Mouse (Mus musculus) midbrain, embryonic 16.5 days (tissue): ENCODE data around the gene Gm10118. TPM values are rescaled to one million over a fixed set of nuclear protein-coding genes. Genes with fewer than 3 reads are reported as not detected.

Source experiments
- ATAC-seq: fragments of 200-750 bp; cut with Nextera tagmentation; 2 replicates; pipeline ENCODE4 v1.8.0; 2017; ENCODE audit warnings: moderate TSS enrichment
- H3K27ac ChIP-seq: fragments of 300-500 bp; sonication (generic); 2 replicates; pipeline ENCODE4 v1.5.1; 2014; ENCODE audit warnings: mild to moderate bottlenecking, low read length, mixed read lengths
- H3K27me3 ChIP-seq: fragments of 300-500 bp; sonication (generic); 2 replicates; pipeline ENCODE4 v1.6.1; 2014; ENCODE audit warnings: low read depth, low read length, mixed read lengths; ENCODE audit not compliant: control insufficient read depth, insufficient read depth
- H3K36me3 ChIP-seq: fragments of 300-500 bp; sonication (generic); 2 replicates; pipeline ENCODE4 v1.6.1; 2014; ENCODE audit warnings: mild to moderate bottlenecking, low read length, moderate library complexity, mixed read lengths; ENCODE audit not compliant: control insufficient read depth, insufficient read depth
- H3K4me1 ChIP-seq: fragments of 300-500 bp; sonication (generic); 2 replicates; pipeline ENCODE4 v1.6.1; 2014; ENCODE audit warnings: mild to moderate bottlenecking, low read length, mixed read lengths; ENCODE audit not compliant: control insufficient read depth, insufficient read depth
- H3K4me2 ChIP-seq: fragments of 300-500 bp; sonication (generic); 2 replicates; pipeline ENCODE4 v1.6.1; 2014; ENCODE audit warnings: mild to moderate bottlenecking, low read length, mixed read lengths
- H3K4me3 ChIP-seq: fragments of 300-500 bp; sonication (generic); 2 replicates; pipeline ENCODE4 v1.5.1; 2014; ENCODE audit warnings: low read depth, mild to moderate bottlenecking, low read length, moderate library complexity, mixed read lengths
- H3K9ac ChIP-seq: fragments of 300-500 bp; sonication (generic); 2 replicates; pipeline ENCODE4 v1.6.1; 2014; ENCODE audit warnings: low read depth, low read length, mixed read lengths
- H3K9me3 ChIP-seq: fragments of 300-500 bp; sonication (generic); replicated peaks from 2 replicates; pipeline ENCODE4 v1.6.1; 2014; ENCODE audit warnings: mild to moderate bottlenecking, low read length, mixed read lengths; ENCODE audit not compliant: control insufficient read depth, poor library complexity, severe bottlenecking
- WGBS: fragments of 180-500 bp; shearing (Covaris S2); extraction: QIAGEN DNeasy Blood & Tissue Kit; methylation state at CpG from one replicate; pipeline ENCODE4 v1.1.7; 2014; 5-methylcytosine and 5-hydroxymethylcytosine counted together
- polyA plus RNA-seq: library from polyadenylated mRNA; unstranded; fragments of >200 nt; fragmentation: Nextera tagmentation; extraction: Ambion mirVana; gene quantifications from 2 replicates; pipeline ENCODE4 v1.2.1, GENCODE M21; 2015

Gm10118 gene
- 1.4 and 2.4 TPM in 2 replicates for polyA plus RNA-seq

GRCm38 (mm10) chr10:63927334-63927733 is at the start of gene Gm10118:
Gene Gm10118 (minus strand): TSS chr10:63927434.
- H3K9ac ChIP-seq, result no peak within 1 kb of the TSS
- no peaks in the 10 kb centered on the region for H3K9me3 ChIP-seq
- H3K4me1 ChIP-seq, result no peaks in the 10 kb centered on the region
- H3K36me3 ChIP-seq, result no peaks in the 10 kb centered on the region
- no peak within 1 kb of the TSS for H3K4me3 ChIP-seq
- no peak within 1 kb of the TSS for H3K4me2 ChIP-seq
- H3K27ac ChIP-seq, result no peak within 1 kb of the TSS
- no peak for ATAC-seq
- H3K27me3 ChIP-seq, result no peaks in the 10 kb centered on the region

GRCm38 (mm10) chr10:63972300-63972699 is 45.1 kb upstream of the Gm10118 start:
- Histone ChIP-seq H3K36me3 (no peaks in the 10 kb centered on the region), H3K27ac (no peak overlapping the region), H3K9me3 (no peaks in the 10 kb centered on the region), H3K27me3 (no peaks in the 10 kb centered on the region), H3K4me2 (no peak overlapping the region), H3K9ac (no peak overlapping the region), H3K4me3 (no peak overlapping the region), H3K4me1 (no peaks in the 10 kb centered on the region)
- 90% methylated on average over 2 of the region's 2 CpGs for WGBS
- ATAC-seq, result no peak

GRCm38 (mm10) chr10:63954308-63954930 is 27.2 kb upstream of the Gm10118 start:
- Histone ChIP-seq H3K27me3 (no peaks in the 10 kb centered on the region), H3K4me1 (peaks cover 3% of the 10 kb centered on the region; the same call in 1 of the 2 replicates), H3K9me3 (no peaks in the 10 kb centered on the region), H3K4me3 (no peak overlapping the region), H3K27ac (no peak overlapping the region), H3K4me2 (no peak overlapping the region), H3K9ac (no peak overlapping the region), H3K36me3 (no peaks in the 10 kb centered on the region)
- ATAC-seq, result no peak
- WGBS, result 20% methylated on average over 6 of the region's 7 CpGs

GRCm38 (mm10) chr10:63951481-63951880 is 24.2 kb upstream of the Gm10118 start:
- Histone ChIP-seq H3K27ac (no peak overlapping the region), H3K4me2 (no peak overlapping the region), H3K27me3 (no peaks in the 10 kb centered on the region), H3K4me1 (peaks cover 3% of the 10 kb centered on the region; the same call in 1 of the 2 replicates), H3K36me3 (no peaks in the 10 kb centered on the region), H3K4me3 (no peak overlapping the region), H3K9me3 (no peaks in the 10 kb centered on the region), H3K9ac (no peak overlapping the region)
- no peak for ATAC-seq
- 81% methylated on average over 1 of the region's 1 CpGs for WGBS

GRCm38 (mm10) chr10:63950867-63951266 is 23.6 kb upstream of the Gm10118 start:
- no peak overlapping the region for H3K9ac ChIP-seq
- H3K27ac ChIP-seq, result no peak overlapping the region
- H3K36me3 ChIP-seq, result no peaks in the 10 kb centered on the region
- no peaks in the 10 kb centered on the region for H3K9me3 ChIP-seq
- no peak overlapping the region for H3K4me3 ChIP-seq
- 74% methylated on average over 8 of the region's 8 CpGs for WGBS
- no peak for ATAC-seq
- H3K27me3 ChIP-seq, result no peaks in the 10 kb centered on the region
- H3K4me1 ChIP-seq, result peaks cover 3% of the 10 kb centered on the region; the same call in 1 of the 2 replicates
- no peak overlapping the region for H3K4me2 ChIP-seq

GRCm38 (mm10) chr10:63947266-63947665 is 20.0 kb upstream of the Gm10118 start:
- WGBS, result 70% methylated on average over 4 of the region's 4 CpGs
- Histone ChIP-seq H3K4me3 (no peak overlapping the region), H3K27ac (no peak overlapping the region), H3K27me3 (no peaks in the 10 kb centered on the region), H3K9me3 (no peaks in the 10 kb centered on the region), H3K4me1 (no peaks in the 10 kb centered on the region), H3K36me3 (no peaks in the 10 kb centered on the region), H3K9ac (no peak overlapping the region), H3K4me2 (no peak overlapping the region)
- ATAC-seq, result no peak

GRCm38 (mm10) chr10:63945534-63945933 is 18.3 kb upstream of the Gm10118 start:
- WGBS, result 70% methylated on average over 3 of the region's 3 CpGs
- Histone ChIP-seq H3K27me3 (no peaks in the 10 kb centered on the region), H3K4me3 (no peak overlapping the region), H3K27ac (no peak overlapping the region), H3K9ac (no peak overlapping the region), H3K4me2 (no peak overlapping the region), H3K36me3 (no peaks in the 10 kb centered on the region), H3K4me1 (no peaks in the 10 kb centered on the region), H3K9me3 (no peaks in the 10 kb centered on the region)
- no peak for ATAC-seq

GRCm38 (mm10) chr10:63933946-63934345 is 6.7 kb upstream of the Gm10118 start:
- Histone ChIP-seq H3K9me3 (no peaks in the 10 kb centered on the region), H3K4me2 (no peak overlapping the region), H3K27ac (no peak overlapping the region), H3K4me1 (no peaks in the 10 kb centered on the region), H3K9ac (no peak overlapping the region), H3K36me3 (no peaks in the 10 kb centered on the region), H3K4me3 (no peak overlapping the region), H3K27me3 (no peaks in the 10 kb centered on the region)
- 54% methylated on average over 5 of the region's 5 CpGs for WGBS
- ATAC-seq, result no peak

GRCm38 (mm10) chr10:63908878-63909277 is 18.4 kb downstream of the Gm10118 start:
- Histone ChIP-seq H3K4me2 (no peak overlapping the region), H3K36me3 (no peaks in the 10 kb centered on the region), H3K27ac (no peak overlapping the region), H3K27me3 (no peaks in the 10 kb centered on the region), H3K4me1 (no peaks in the 10 kb centered on the region), H3K9ac (no peak overlapping the region), H3K4me3 (no peak overlapping the region), H3K9me3 (no peaks in the 10 kb centered on the region)
- no peak for ATAC-seq
